Mouse (Mus musculus): ENCODE measurements at regions not wholly inside any gene's neighbourhood (a gene's known extent, or its start where the extent isn't known, plus 50 kb on each side); places are given as distances from the start of the nearest gene placed in this dataset.

GRCm38 (mm10) chr2:116200795-116201194 lies 135.2 kb upstream of the Meis2 start:
- DNase-seq, result no peak

- no peak for DNase-seq
Observed at GRCm38 (mm10) chr2:116181861-116182260, 116.2 kb upstream of the Meis2 start.

GRCm38 (mm10) chr2:116177155-116177554 lies 111.5 kb upstream of the Meis2 start:
- DNase-seq, result no peak

GRCm38 (mm10) chr2:116165871-116166770 lies 100.5 kb upstream of the Meis2 start:
- DNase-seq, result no peak
